Mouse (Mus musculus) limb, embryonic 15.5 days (tissue): Measurements from ENCODE around the gene Qrsl1. TPM values are rescaled to one million over a fixed set of nuclear protein-coding genes. Genes with fewer than 3 reads are reported as not detected.

Experiments used
- ATAC-seq: fragments of 200-750 bp; cut with Nextera tagmentation; 2 replicates; pipeline ENCODE4 v1.8.0; 2017; ENCODE audit warnings: low read depth, moderate TSS enrichment; ENCODE audit not compliant: insufficient number of reproducible peaks, low FRiP score, low TSS enrichment
- H3K27ac ChIP-seq: fragments of 300-500 bp; sonication (generic); 2 replicates; pipeline ENCODE4 v1.5.1; 2015; ENCODE audit warnings: moderate library complexity, mild to moderate bottlenecking, inconsistent platforms
- H3K27me3 ChIP-seq: fragments of 300-500 bp; sonication (generic); 2 replicates; pipeline ENCODE4 v1.6.1; 2015; ENCODE audit warnings: inconsistent platforms
- H3K36me3 ChIP-seq: fragments of 300-500 bp; sonication (generic); 2 replicates; pipeline ENCODE4 v1.6.1; 2015; ENCODE audit warnings: inconsistent platforms
- H3K4me1 ChIP-seq: fragments of 300-500 bp; sonication (generic); 2 replicates; pipeline ENCODE4 v1.6.1; 2015; ENCODE audit warnings: inconsistent platforms
- H3K4me2 ChIP-seq: fragments of 300-500 bp; sonication (generic); 2 replicates; pipeline ENCODE4 v1.6.1; 2015; ENCODE audit warnings: mild to moderate bottlenecking, inconsistent platforms
- H3K4me3 ChIP-seq: fragments of 300-500 bp; sonication (generic); 2 replicates; pipeline ENCODE4 v1.5.1; 2015; ENCODE audit warnings: mild to moderate bottlenecking, inconsistent platforms
- H3K9ac ChIP-seq: fragments of 300-500 bp; sonication (generic); 2 replicates; pipeline ENCODE4 v1.6.1; 2015; ENCODE audit warnings: inconsistent platforms
- H3K9me3 ChIP-seq: fragments of 300-500 bp; sonication (generic); 2 replicates; pipeline ENCODE4 v1.6.1; 2016; ENCODE audit warnings: inconsistent platforms
- WGBS: fragments of 180-500 bp; shearing (Covaris S2); methylation state at CpG from one replicate; pipeline ENCODE4 v1.1.7; 2015; 5-methylcytosine and 5-hydroxymethylcytosine counted together
- polyA plus RNA-seq: library from polyadenylated mRNA; unstranded; fragments of >200 nt; fragmentation: Nextera tagmentation; extraction: Ambion mirVana; gene quantifications from 2 replicates; pipeline ENCODE4 v1.2.1, GENCODE M21; 2015

Qrsl1 gene
- polyA plus RNA-seq, 1 experiment from 2014 or later: 17.2 TPM

- no peaks in the 10 kb centered on the region for H3K36me3 ChIP-seq
- H3K4me1 ChIP-seq: no peaks in the 10 kb centered on the region
- H3K27ac ChIP-seq: no peak overlapping the region
- no peak overlapping the region for H3K9ac ChIP-seq
- WGBS: 92% methylated on average over 9 of the region's 9 CpGs
- no peaks in the 10 kb centered on the region for H3K9me3 ChIP-seq
- H3K4me2 ChIP-seq: no peak overlapping the region
- H3K4me3 ChIP-seq: no peak overlapping the region
- H3K27me3 ChIP-seq: no peaks in the 10 kb centered on the region
- no peak for ATAC-seq
These were observed 45.6 kb downstream of the Qrsl1 start for GRCm38 (mm10) chr10:43855916-43856315.

DNA sequence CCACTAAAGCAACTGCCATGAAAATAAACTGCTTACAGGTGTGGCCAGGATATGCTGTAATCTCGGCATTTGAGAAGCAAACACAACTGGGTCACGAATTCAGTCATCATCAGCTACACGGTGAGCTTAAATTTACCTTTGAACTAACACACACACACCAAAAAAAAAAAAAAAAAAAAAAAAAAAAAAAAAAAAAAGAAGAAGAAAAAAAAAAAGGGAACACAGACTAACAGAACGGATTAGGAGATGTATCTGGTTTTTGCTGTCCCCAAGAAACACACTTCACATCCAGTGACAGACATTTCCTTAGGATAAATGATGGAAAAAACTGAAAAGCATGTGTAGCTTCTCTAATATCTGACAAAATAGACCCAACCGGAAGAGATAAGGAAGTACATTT, 49.6 kb downstream of the Qrsl1 start:
- Histone ChIP-seq H3K9ac (no peak overlapping the region), H3K27me3 (no peaks in the 10 kb centered on the region), H3K9me3 (no peaks in the 10 kb centered on the region), H3K4me3 (no peak overlapping the region), H3K27ac (no peak overlapping the region), H3K4me1 (no peaks in the 10 kb centered on the region), H3K4me2 (no peak overlapping the region), H3K36me3 (no peaks in the 10 kb centered on the region)
- no peak for ATAC-seq
- WGBS: 74% methylated on average over 5 of the region's 5 CpGs

DNA sequence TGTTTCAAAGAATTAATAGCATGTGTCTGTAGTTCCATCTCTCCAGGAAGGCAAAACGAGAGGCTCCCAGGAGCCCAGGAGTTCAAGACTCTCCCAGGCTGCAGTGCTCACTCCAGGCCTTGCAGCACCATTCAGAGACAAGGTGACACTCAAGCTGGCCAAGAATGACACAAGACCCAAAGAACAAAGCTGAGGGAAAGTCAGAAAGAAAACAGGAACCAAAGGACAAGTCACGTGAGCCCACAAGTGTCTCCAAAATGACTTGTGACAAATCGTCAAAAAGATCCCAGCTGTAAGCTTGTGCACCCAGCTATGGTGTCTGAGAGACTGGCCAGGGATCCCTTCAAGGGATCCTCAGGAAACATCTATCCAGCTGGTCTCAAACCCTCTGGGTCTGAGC, 52.1 kb downstream of the Qrsl1 start:
- Histone ChIP-seq H3K36me3 (no peaks in the 10 kb centered on the region), H3K4me2 (no peak overlapping the region), H3K27me3 (no peaks in the 10 kb centered on the region), H3K9ac (no peak overlapping the region), H3K4me1 (no peaks in the 10 kb centered on the region), H3K9me3 (no peaks in the 10 kb centered on the region), H3K4me3 (no peak overlapping the region), H3K27ac (no peak overlapping the region)
- WGBS: 76% methylated on average over 3 of the region's 3 CpGs
- ATAC-seq: no peak

DNA sequence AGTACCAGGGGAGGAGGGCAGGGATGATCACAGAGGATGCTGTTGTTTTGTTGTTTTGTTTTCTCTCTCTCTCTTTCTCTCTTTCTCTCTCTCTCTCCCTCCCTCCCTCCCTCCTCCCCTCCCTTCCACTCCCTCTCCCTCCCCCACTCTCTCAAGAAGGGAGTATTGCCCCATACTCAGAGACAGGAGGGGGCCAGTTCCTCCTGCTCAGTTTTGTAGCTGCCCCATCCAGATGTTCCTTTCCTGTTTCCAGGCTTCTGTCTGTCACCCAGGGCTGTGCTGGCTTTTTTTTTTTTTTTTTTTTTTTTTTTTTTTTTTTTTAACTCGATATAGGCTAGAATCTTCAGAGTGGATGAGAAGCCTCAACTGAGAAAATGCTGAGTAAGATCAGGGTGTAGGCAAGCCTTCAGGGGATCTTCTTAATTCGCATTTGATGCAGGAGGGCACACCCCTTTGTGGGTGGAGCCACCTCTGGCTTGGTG, 55.4 kb downstream of the Qrsl1 start:
- Histone ChIP-seq H3K4me1 (no peaks in the 10 kb centered on the region), H3K36me3 (no peaks in the 10 kb centered on the region), H3K27me3 (no peaks in the 10 kb centered on the region), H3K4me3 (no peak overlapping the region), H3K4me2 (no peak overlapping the region), H3K9me3 (no peaks in the 10 kb centered on the region), H3K27ac (no peak overlapping the region), H3K9ac (no peak overlapping the region)
- no peak for ATAC-seq
- 56% methylated on average over 2 of the region's 2 CpGs for WGBS

- Histone ChIP-seq H3K36me3 (no peaks in the 10 kb centered on the region), H3K9ac (no peak overlapping the region), H3K27ac (no peak overlapping the region), H3K4me1 (no peaks in the 10 kb centered on the region), H3K9me3 (no peaks in the 10 kb centered on the region), H3K4me3 (no peak overlapping the region), H3K4me2 (no peak overlapping the region), H3K27me3 (no peaks in the 10 kb centered on the region)
- 73% methylated on average over 3 of the region's 3 CpGs for WGBS
- ATAC-seq: no peak
These were observed 56.1 kb downstream of the Qrsl1 start for GRCm38 (mm10) chr10:43845442-43845841.

GRCm38 (mm10) chr10:43841441-43841840, 60.1 kb downstream of the Qrsl1 start:
- H3K36me3 ChIP-seq: no peaks in the 10 kb centered on the region
- ATAC-seq: no peak
- 72% methylated on average over 5 of the region's 5 CpGs for WGBS
- H3K27me3 ChIP-seq: no peaks in the 10 kb centered on the region
- H3K9ac ChIP-seq: no peak overlapping the region
- H3K4me2 ChIP-seq: no peak overlapping the region
- no peak overlapping the region for H3K27ac ChIP-seq
- no peaks in the 10 kb centered on the region for H3K9me3 ChIP-seq
- H3K4me1 ChIP-seq: no peaks in the 10 kb centered on the region
- no peak overlapping the region for H3K4me3 ChIP-seq

- no peaks in the 10 kb centered on the region for H3K36me3 ChIP-seq
- H3K9ac ChIP-seq: no peak overlapping the region
- H3K4me2 ChIP-seq: no peak overlapping the region
- no peaks in the 10 kb centered on the region for H3K9me3 ChIP-seq
- WGBS: 27% methylated on average over 5 of the region's 5 CpGs
- H3K27me3 ChIP-seq: no peaks in the 10 kb centered on the region
- H3K27ac ChIP-seq: no peak overlapping the region
- no peak overlapping the region for H3K4me3 ChIP-seq
- H3K4me1 ChIP-seq: 0 out of 2 replicates have a peak, but pooled peaks cover 5% of the 10 kb centered on the region
- no peak for ATAC-seq
These were observed 68.7 kb downstream of the Qrsl1 start for GRCm38 (mm10) chr10:43832868-43833267.

- WGBS: 35% methylated on average over 17 of the region's 17 CpGs
- no peak overlapping the region for H3K4me2 ChIP-seq
- no peak overlapping the region for H3K4me3 ChIP-seq
- no peaks in the 10 kb centered on the region for H3K9me3 ChIP-seq
- 0 out of 2 replicates have a peak, but pooled peaks cover 5% of the 10 kb centered on the region for H3K4me1 ChIP-seq
- no peak for ATAC-seq
- H3K27me3 ChIP-seq: no peaks in the 10 kb centered on the region
- H3K36me3 ChIP-seq: no peaks in the 10 kb centered on the region
- no peak overlapping the region for H3K9ac ChIP-seq
- no peak overlapping the region for H3K27ac ChIP-seq
These were observed 71.1 kb downstream of the Qrsl1 start for GRCm38 (mm10) chr10:43830251-43831018.

GRCm38 (mm10) chr10:43828686-43829015, 72.9 kb downstream of the Qrsl1 start:
- no peaks in the 10 kb centered on the region for H3K9me3 ChIP-seq
- 0 out of 2 replicates have a peak, but pooled peaks cover 5% of the 10 kb centered on the region for H3K4me1 ChIP-seq
- H3K27me3 ChIP-seq: no peaks in the 10 kb centered on the region
- no peak overlapping the region for H3K4me3 ChIP-seq
- no peak overlapping the region for H3K4me2 ChIP-seq
- H3K27ac ChIP-seq: no peak overlapping the region
- 94% methylated on average over 10 of the region's 10 CpGs for WGBS
- no peak for ATAC-seq
- H3K9ac ChIP-seq: no peak overlapping the region
- H3K36me3 ChIP-seq: no peaks in the 10 kb centered on the region

GRCm38 (mm10) chr10:43827958-43828685, 73.4 kb downstream of the Qrsl1 start:
- Histone ChIP-seq H3K4me1 (0 out of 2 replicates have a peak, but pooled peaks cover 5% of the 10 kb centered on the region), H3K4me3 (no peak overlapping the region), H3K27me3 (no peaks in the 10 kb centered on the region), H3K4me2 (no peak overlapping the region), H3K9ac (no peak overlapping the region), H3K9me3 (no peaks in the 10 kb centered on the region), H3K36me3 (no peaks in the 10 kb centered on the region), H3K27ac (no peak overlapping the region)
- WGBS: 91% methylated on average over 10 of the region's 10 CpGs
- ATAC-seq: no peak

DNA sequence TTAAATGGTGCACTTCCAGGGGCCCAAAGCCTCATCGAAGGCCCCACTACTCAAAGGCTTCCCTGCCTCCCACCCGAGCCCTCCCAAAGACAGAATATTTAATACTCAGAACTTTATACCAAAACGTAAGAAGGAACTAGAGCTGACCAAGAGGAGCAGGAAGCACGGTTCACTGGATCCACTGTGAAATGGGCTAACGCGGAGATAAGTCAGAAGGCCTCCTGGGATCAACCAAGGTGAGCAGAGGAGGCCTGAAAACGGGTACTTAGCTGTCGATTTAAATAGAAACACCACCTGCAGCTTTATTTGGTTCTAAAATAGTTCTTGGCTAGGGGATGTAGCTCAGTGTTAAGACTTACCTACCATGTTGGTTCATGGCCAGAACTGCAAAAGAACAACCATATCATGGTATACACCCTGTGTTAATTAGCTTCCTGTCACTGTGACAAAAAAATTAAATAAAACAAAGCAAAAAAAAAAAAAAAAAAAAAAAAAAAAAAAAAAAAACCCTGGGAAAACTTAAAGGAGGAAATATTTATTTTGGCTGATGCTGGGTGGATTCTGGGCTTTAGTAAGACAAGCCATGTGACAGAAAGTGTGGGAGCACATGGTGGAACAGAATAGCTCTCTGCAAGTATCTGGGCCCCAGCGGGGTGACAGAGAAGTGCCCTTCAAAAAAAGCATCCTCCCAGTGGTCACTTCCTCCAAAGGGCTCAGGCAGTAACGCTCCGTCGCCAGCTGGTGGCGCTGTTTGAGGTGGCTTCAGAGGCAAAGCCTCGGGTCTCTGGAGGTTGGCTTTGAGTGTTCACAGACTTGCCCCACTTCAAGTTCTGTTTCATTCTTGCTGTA, 74.5 kb downstream of the Qrsl1 start:
- H3K9ac ChIP-seq: no peak overlapping the region
- no peaks in the 10 kb centered on the region for H3K36me3 ChIP-seq
- no peak overlapping the region for H3K27ac ChIP-seq
- no peak overlapping the region for H3K4me2 ChIP-seq
- H3K4me3 ChIP-seq: no peak overlapping the region
- H3K27me3 ChIP-seq: no peaks in the 10 kb centered on the region
- WGBS: 79% methylated on average over 14 of the region's 14 CpGs
- ATAC-seq: no peak
- 0 out of 2 replicates have a peak, but pooled peaks cover 5% of the 10 kb centered on the region for H3K4me1 ChIP-seq
- no peaks in the 10 kb centered on the region for H3K9me3 ChIP-seq
